Mouse (Mus musculus) MEL (cell line): ENCODE data around the gene Scd3. TPM values are rescaled to one million over a fixed set of nuclear protein-coding genes. Genes with fewer than 3 reads are reported as not detected.

Experiments
- DNase-seq: peaks from one replicate; pipeline ENCODE4 v3.0.0; 2011; ENCODE audit warnings: low read depth, low spot score
- H3K27ac ChIP-seq: 2 replicates; pipeline ENCODE4 v1.5.1; 2012; ENCODE audit warnings: low read depth, mild to moderate bottlenecking, control low read depth, low read length, moderate library complexity; ENCODE audit not compliant: control insufficient read depth
- H3K27me3 ChIP-seq, 2 experiments: fragments of 150-350 bp in 1 of 2; sonication (generic) in 1 of 2; 2 replicates each; pipeline ENCODE4 v1.6.1; 2012; ENCODE audit warnings: low read length in 2 of 2, mild to moderate bottlenecking in 2 of 2, improper control_type of control experiment in 1 of 2, moderate library complexity in 1 of 2; ENCODE audit not compliant: insufficient read depth in 2 of 2, control insufficient read depth in 1 of 2
- H3K36me3 ChIP-seq, 2 experiments: 2 replicates each; pipeline ENCODE4 v1.6.1; 2012 to 2014; ENCODE audit warnings: low read length in 2 of 2, improper control_type of control experiment in 1 of 2, inconsistent platforms in 1 of 2, mild to moderate bottlenecking in 1 of 2; ENCODE audit not compliant: insufficient read depth in 2 of 2, control insufficient read depth in 1 of 2
- H3K4me1 ChIP-seq, 2 experiments: fragments of 150-350 bp in 1 of 2; sonication (generic) in 1 of 2; 2 replicates each; pipeline ENCODE4 v1.6.1; 2012; ENCODE audit warnings: low read length in 2 of 2, improper control_type of control experiment in 1 of 2, mild to moderate bottlenecking in 1 of 2; ENCODE audit not compliant: insufficient read depth in 2 of 2, control insufficient read depth in 1 of 2
- H3K4me3 ChIP-seq, 2 experiments: fragments of 150-350 bp in 1 of 2; sonication (generic) in 1 of 2; 2 replicates each; pipeline ENCODE4 v1.5.1; 2012; ENCODE audit warnings: low read depth in 2 of 2, low read length in 2 of 2, mild to moderate bottlenecking in 2 of 2, moderate library complexity in 2 of 2, control low read depth in 1 of 2, improper control_type of control experiment in 1 of 2; ENCODE audit not compliant: control insufficient read depth in 1 of 2, insufficient read depth in 1 of 2
- H3K79me2 ChIP-seq: 2 replicates; pipeline ENCODE4 v1.6.1; 2012; ENCODE audit warnings: mild to moderate bottlenecking, low read length, moderate library complexity; ENCODE audit not compliant: control insufficient read depth, poor library complexity, insufficient read depth
- H3K9ac ChIP-seq: 2 replicates; pipeline ENCODE4 v1.6.1; 2012; ENCODE audit warnings: low read depth, mild to moderate bottlenecking, control low read depth, low read length, moderate library complexity; ENCODE audit not compliant: control insufficient read depth, poor library complexity, severe bottlenecking
- H3K9me3 ChIP-seq: fragments of 150-350 bp; sonication (generic); replicated peaks from 2 replicates; pipeline ENCODE4 v1.6.1; 2012; ENCODE audit warnings: mild to moderate bottlenecking, low read length, improper control_type of control experiment, moderate library complexity; ENCODE audit not compliant: insufficient read depth
- CHD1 ChIP-seq: IDR thresholded peaks from 2 replicates; pipeline ENCODE4 v1.6.1; 2012; ENCODE audit warnings: low read depth, mild to moderate bottlenecking, inconsistent platforms, low read length, improper control_type of control experiment
- CHD2 ChIP-seq: IDR thresholded peaks from 2 replicates; pipeline ENCODE4 v1.6.1; 2011; ENCODE audit warnings: low read length, improper control_type of control experiment
- CTCF ChIP-seq, 3 experiments: IDR thresholded peaks in 2 of 3; conservative IDR thresholded peaks in 1 of 3; 2 replicates each; pipeline ENCODE4 v1.5.1; 2011 to 2012; ENCODE audit warnings: low read length in 3 of 3, low read depth in 2 of 3, mild to moderate bottlenecking in 2 of 3, improper control_type of control experiment in 1 of 3, inconsistent platforms in 1 of 3, mixed read lengths in 1 of 3, moderate library complexity in 1 of 3; ENCODE audit not compliant: control insufficient read depth in 1 of 3, insufficient read depth in 1 of 3, poor library complexity in 1 of 3, severe bottlenecking in 1 of 3
- ELF1 ChIP-seq: IDR thresholded peaks from 2 replicates; pipeline ENCODE4 v1.6.1; 2014; ENCODE audit warnings: low read depth, mild to moderate bottlenecking, inconsistent platforms, low read length, improper control_type of control experiment, moderate library complexity
- EP300 ChIP-seq, 2 experiments: IDR thresholded peaks; 2 replicates each; pipeline ENCODE4 v1.6.1; 2011; ENCODE audit warnings: improper control_type of control experiment in 2 of 2, low read length in 2 of 2, low read depth in 1 of 2, mild to moderate bottlenecking in 1 of 2
- ETS1 ChIP-seq: IDR thresholded peaks from 2 replicates; pipeline ENCODE4 v1.6.1; 2012; ENCODE audit warnings: low read depth, mild to moderate bottlenecking, inconsistent platforms, low read length, improper control_type of control experiment, moderate library complexity
- GABPA ChIP-seq: IDR thresholded peaks from 2 replicates; pipeline ENCODE4 v1.6.1; 2012; ENCODE audit warnings: low read depth, mild to moderate bottlenecking, inconsistent platforms, low read length, improper control_type of control experiment, moderate library complexity
- GATA1 ChIP-seq: IDR thresholded peaks from 2 replicates; pipeline ENCODE4 v1.6.1; 2011; ENCODE audit warnings: low read depth, low read length, improper control_type of control experiment
- HCFC1 ChIP-seq: IDR thresholded peaks from 2 replicates; pipeline ENCODE4 v1.6.1; 2012; ENCODE audit warnings: low read depth, mild to moderate bottlenecking, inconsistent platforms, low read length, improper control_type of control experiment, moderate library complexity
- MAFK ChIP-seq: IDR thresholded peaks from 2 replicates; pipeline ENCODE4 v1.6.1; 2011; ENCODE audit warnings: low read depth, mild to moderate bottlenecking, low read length, improper control_type of control experiment, borderline replicate concordance
- MAX ChIP-seq: IDR thresholded peaks from 2 replicates; pipeline ENCODE4 v1.6.1; 2011; ENCODE audit warnings: low read length, improper control_type of control experiment
- MAZ ChIP-seq: IDR thresholded peaks from 2 replicates; pipeline ENCODE4 v1.6.1; 2012; ENCODE audit warnings: low read depth, mild to moderate bottlenecking, inconsistent platforms, low read length, improper control_type of control experiment
- MEF2A ChIP-seq: IDR thresholded peaks from 2 replicates; pipeline ENCODE4 v1.6.1; 2014; ENCODE audit warnings: low read depth, mild to moderate bottlenecking, inconsistent platforms, low read length, improper control_type of control experiment; ENCODE audit not compliant: poor library complexity, insufficient replicate concordance, severe bottlenecking; ENCODE audit errors: extremely low read depth
- MXI1 ChIP-seq: IDR thresholded peaks from 2 replicates; pipeline ENCODE4 v1.6.1; 2011; ENCODE audit warnings: mild to moderate bottlenecking, low read depth, low read length, improper control_type of control experiment
- MYB ChIP-seq: IDR thresholded peaks from 2 replicates; pipeline ENCODE4 v1.6.1; 2011; ENCODE audit warnings: mild to moderate bottlenecking, low read depth, low read length, improper control_type of control experiment
- NELFE ChIP-seq: IDR thresholded peaks from 2 replicates; pipeline ENCODE4 v1.6.1; 2011; ENCODE audit warnings: low read depth, low read length, improper control_type of control experiment
- NRF1 ChIP-seq: IDR thresholded peaks from 2 replicates; pipeline ENCODE4 v1.6.1; 2014; ENCODE audit warnings: low read depth, mild to moderate bottlenecking, inconsistent platforms, low read length, improper control_type of control experiment, moderate library complexity; ENCODE audit not compliant: poor library complexity, insufficient read depth, severe bottlenecking
- POLR2A ChIP-seq, 2 experiments: IDR thresholded peaks; 2 replicates each; pipeline ENCODE4 v1.6.1; 2011 to 2012; ENCODE audit warnings: low read length in 2 of 2, mild to moderate bottlenecking in 2 of 2, control low read depth in 1 of 2, improper control_type of control experiment in 1 of 2, low read depth in 1 of 2, moderate library complexity in 1 of 2; ENCODE audit not compliant: control insufficient read depth in 1 of 2, insufficient read depth in 1 of 2, poor library complexity in 1 of 2
- POLR2AphosphoS2 ChIP-seq: IDR thresholded peaks from 2 replicates; pipeline ENCODE4 v1.6.1; 2011; ENCODE audit warnings: low read length, improper control_type of control experiment
- POLR2AphosphoS5 ChIP-seq: IDR thresholded peaks from 2 replicates; pipeline ENCODE4 v1.6.1; 2012; ENCODE audit warnings: low read depth, borderline replicate concordance, mild to moderate bottlenecking, inconsistent platforms, low read length, moderate library complexity, mixed read lengths
- RAD21 ChIP-seq: IDR thresholded peaks from 2 replicates; pipeline ENCODE4 v1.6.1; 2011; ENCODE audit warnings: mild to moderate bottlenecking, low read depth, low read length, improper control_type of control experiment
- RCOR1 ChIP-seq: IDR thresholded peaks from 2 replicates; pipeline ENCODE4 v1.6.1; 2012; ENCODE audit warnings: low read depth, mild to moderate bottlenecking, inconsistent platforms, low read length, improper control_type of control experiment
- SIN3A ChIP-seq: IDR thresholded peaks from 2 replicates; pipeline ENCODE4 v1.6.1; 2012; ENCODE audit warnings: low read length, improper control_type of control experiment, inconsistent platforms
- SMC3 ChIP-seq: IDR thresholded peaks from 2 replicates; pipeline ENCODE4 v1.6.1; 2011; ENCODE audit warnings: low read depth, low read length, improper control_type of control experiment
- TAL1 ChIP-seq: IDR thresholded peaks from 2 replicates; pipeline ENCODE4 v1.6.1; 2012; ENCODE audit warnings: mild to moderate bottlenecking, inconsistent platforms, low read length, moderate library complexity, mixed read lengths
- TBP ChIP-seq: IDR thresholded peaks from 2 replicates; pipeline ENCODE4 v1.8.0; 2011; ENCODE audit warnings: low read depth, low read length, improper control_type of control experiment
- UBTF ChIP-seq: IDR thresholded peaks from 2 replicates; pipeline ENCODE4 v1.6.1; 2012; ENCODE audit warnings: low read depth, mild to moderate bottlenecking, inconsistent platforms, low read length, improper control_type of control experiment, moderate library complexity, borderline replicate concordance; ENCODE audit not compliant: insufficient read depth
- USF1 ChIP-seq: IDR thresholded peaks from 2 replicates; pipeline ENCODE4 v1.6.1; 2014; ENCODE audit warnings: low read depth, mild to moderate bottlenecking, inconsistent platforms, low read length, improper control_type of control experiment, moderate library complexity
- USF2 ChIP-seq, 2 experiments: IDR thresholded peaks; 2 replicates each; pipeline ENCODE4 v1.6.1; 2011 to 2012; ENCODE audit warnings: improper control_type of control experiment in 2 of 2, low read length in 2 of 2, borderline replicate concordance in 1 of 2, inconsistent platforms in 1 of 2, low read depth in 1 of 2, mild to moderate bottlenecking in 1 of 2; ENCODE audit not compliant: insufficient read depth in 1 of 2
- ZC3H11A ChIP-seq: IDR thresholded peaks from 2 replicates; pipeline ENCODE4 v1.6.1; 2012; ENCODE audit warnings: low read depth, mild to moderate bottlenecking, inconsistent platforms, low read length, improper control_type of control experiment
- ZMIZ1 ChIP-seq: IDR thresholded peaks from 2 replicates; pipeline ENCODE4 v1.6.1; 2012; ENCODE audit warnings: low read depth, mild to moderate bottlenecking, inconsistent platforms, low read length, improper control_type of control experiment, moderate library complexity
- ZNF384 ChIP-seq: IDR thresholded peaks from 2 replicates; pipeline ENCODE4 v1.6.1; 2012; ENCODE audit warnings: low read depth, mild to moderate bottlenecking, inconsistent platforms, low read length, improper control_type of control experiment
- polyA plus RNA-seq, 2 experiments: library from polyadenylated mRNA; stranded (reverse) in 1 of 2; unstranded in 1 of 2; fragments of >175 nt in 1 of 2; fragments of >200 nt in 1 of 2; gene quantifications; 2 replicates each; pipeline versions ENCODE4 v1.2.1 to v1.2.4; 2012; ENCODE audit warnings: low replicate concordance in 2 of 2, low read depth in 1 of 2; ENCODE audit not compliant: insufficient read length in 2 of 2, insufficient read depth in 1 of 2, missing spikeins in 1 of 2
- total RNA-seq: library from RNA; depleted of rRNA; stranded (reverse); fragments of 300-350 nt; gene quantifications from 2 replicates; pipeline ENCODE4 v1.2.3, GENCODE M21; 2012

Scd3 gene
- total and polyA plus RNA-seq, 3 experiments, result 0.65 to 745 (median 0.96) TPM

- peak; percentile 85 for TF ChIP-seq ZMIZ1
- TF ChIP-seq TBP, result peak; percentile 92
- TF ChIP-seq EP300 (IDR thresholded peaks at IDR 0.05; ENCODE audit: low read depth in 1 of 2, low read length in 2 of 2), result peak; percentile 76 to 83
Measured at GRCm38 (mm10) chr19:44292483-44292882, 89.4 kb downstream of the Scd3 start (continued).

- Histone ChIP-seq H3K4me1 (peaks cover 12 to 54% of the 10 kb centered on the region in 2 experiments), H3K9ac (peak within 1 kb of the TSS; percentile 82), H3K27me3 (no peaks in the 10 kb centered on the region), H3K27ac (peak within 1 kb of the TSS; percentile 96), H3K9me3 (no peaks in the 10 kb centered on the region), H3K4me3 (peak within 1 kb of the TSS; percentile 74 to 80), H3K79me2 (peaks cover 49% of the 10 kb centered on the region), H3K36me3 (peaks cover 21 to 44% of the 10 kb centered on the region in 2 experiments)
- peak; percentile 92 for DNase-seq
- no peak for TF ChIP-seq EP300 (IDR thresholded peaks at IDR 0.05; ENCODE audit: low read depth in 1 of 2, low read length in 2 of 2)
- 0 out of 2 replicates have a peak, but pooled peaks have one; percentile 3 for TF ChIP-seq SMC3
- no peak for TF ChIP-seq GABPA
- TF ChIP-seq RAD21, result no peak; the same call in 1 of the 2 replicates
- no peak; the same call in 1 of the 2 replicates for TF ChIP-seq CHD2
- TF ChIP-seq GATA1, result 0 out of 2 replicates have a peak, but pooled peaks have one; percentile 3
- no peak for TF ChIP-seq UBTF
- TF ChIP-seq MAZ, result no peak; the same call in 1 of the 2 replicates
- TF ChIP-seq MEF2A, result no peak
- TF ChIP-seq RCOR1, result no peak; the same call in 1 of the 2 replicates
- no peak; the same call in 1 of the 2 replicates for TF ChIP-seq MXI1
- TF ChIP-seq ZNF384, result no peak
- TF ChIP-seq ZC3H11A, result no peak
- no peak for TF ChIP-seq ELF1
- no peak for TF ChIP-seq NRF1
- TF ChIP-seq CHD1, result peak; percentile 94
- no peak for TF ChIP-seq TAL1
- no peak; the same call in none of the 2 replicates for TF ChIP-seq NELFE
- peak; percentile 16; the same call in 1 of the 2 replicates for TF ChIP-seq POLR2AphosphoS2
- no peak for TF ChIP-seq MAFK
- TF ChIP-seq USF1, result no peak
- no peak for TF ChIP-seq CTCF (IDR thresholded peaks at IDR 0.05 in 2 of 3, conservative IDR thresholded peaks at IDR 0.05 in 1 of 3; ENCODE audit: control insufficient read depth in 1 of 3, insufficient read depth in 1 of 3, low read depth in 2 of 3, low read length in 3 of 3, poor library complexity in 1 of 3, severe bottlenecking in 1 of 3)
- TF ChIP-seq MAX, result no peak
- TF ChIP-seq SIN3A, result no peak
- TF ChIP-seq ETS1, result no peak; the same call in 1 of the 2 replicates
- TF ChIP-seq POLR2AphosphoS5, result peak; percentile 77; the same call in 1 of the 2 replicates
- 0 out of 2 replicates have a peak, but pooled peaks have one; percentile 20 for TF ChIP-seq MYB
- no peak; the same call in 1 of the 2 replicates for TF ChIP-seq HCFC1
- peak; percentile 69 for TF ChIP-seq TBP
- TF ChIP-seq ZMIZ1, result no peak
- TF ChIP-seq POLR2A (IDR thresholded peaks at IDR 0.05; ENCODE audit: control insufficient read depth in 1 of 2, insufficient read depth in 1 of 2, low read depth in 1 of 2, low read length in 2 of 2, poor library complexity in 1 of 2), result peak; percentile 55 to 67; a peak in 3 of 4 replicates
- TF ChIP-seq USF2 (IDR thresholded peaks at IDR 0.05; ENCODE audit: borderline replicate concordance in 1 of 2, insufficient read depth in 1 of 2, low read depth in 1 of 2, low read length in 2 of 2), result no peak
Measured at GRCm38 (mm10) chr19:44292941-44293768, 90.1 kb downstream of the Scd3 start, which contains the start of gene Scd2. Gene Scd2, plus strand, starts transcription at chr19:44293674.
